Mouse (Mus musculus) layer of hippocampus, adult 9-11 months (tissue): ENCODE measurements at regions not wholly inside any gene's neighbourhood (a gene's known extent, or its start where the extent isn't known, plus 50 kb on each side); places are given as distances from the start of the nearest gene placed in this dataset.
"Not testable (repeated sequence)": the region's sequence is repeated elsewhere in the genome, so short reads cannot be mapped to it uniquely, and the experiment has no call there.

Source experiments
- DNase-seq: peaks from one replicate; pipeline ENCODE4 v3.0.0; 2022

DNA sequence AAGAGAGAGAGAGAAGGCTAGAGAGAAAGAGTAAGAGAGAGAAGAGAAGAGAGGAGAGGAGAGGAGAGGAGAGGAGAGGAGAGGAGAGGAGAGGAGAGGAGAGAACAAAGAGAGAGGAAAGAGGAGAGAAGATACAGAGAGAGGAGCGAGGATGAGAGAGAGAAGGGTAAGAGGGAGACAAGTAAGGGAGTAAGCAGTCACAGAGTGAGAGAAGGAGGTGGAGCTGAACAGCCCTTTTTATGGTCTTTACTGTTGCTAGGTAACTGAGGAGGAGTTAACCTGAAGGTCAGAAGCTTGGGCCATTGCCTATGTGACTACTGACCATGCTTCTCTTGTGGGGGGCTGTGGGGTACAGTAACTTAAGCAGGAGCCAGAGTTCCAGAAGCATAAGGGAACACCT is 430.2 kb downstream of the 1190002N15Rik start:
- not testable (repeated sequence) for DNase-seq

DNA sequence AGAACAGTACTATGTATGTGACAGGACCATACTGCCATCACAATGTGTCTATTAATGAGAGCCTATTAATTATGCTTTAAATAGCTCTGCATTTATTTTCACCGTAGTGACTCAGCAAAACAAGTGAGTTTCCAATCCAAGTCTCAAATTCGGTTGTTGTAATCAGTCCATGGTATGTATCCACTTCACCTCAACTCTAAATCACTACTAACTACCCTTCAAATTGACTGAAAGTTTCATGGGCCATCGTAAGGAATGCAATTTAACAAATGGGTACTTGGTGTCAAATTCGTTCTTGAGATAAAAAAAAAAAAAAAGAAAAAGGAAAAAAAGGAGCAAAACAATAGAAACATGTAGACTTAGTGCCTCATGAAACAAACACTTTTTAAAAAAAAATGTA is 433.2 kb downstream of the 1190002N15Rik start:
- DNase-seq: no peak

DNA sequence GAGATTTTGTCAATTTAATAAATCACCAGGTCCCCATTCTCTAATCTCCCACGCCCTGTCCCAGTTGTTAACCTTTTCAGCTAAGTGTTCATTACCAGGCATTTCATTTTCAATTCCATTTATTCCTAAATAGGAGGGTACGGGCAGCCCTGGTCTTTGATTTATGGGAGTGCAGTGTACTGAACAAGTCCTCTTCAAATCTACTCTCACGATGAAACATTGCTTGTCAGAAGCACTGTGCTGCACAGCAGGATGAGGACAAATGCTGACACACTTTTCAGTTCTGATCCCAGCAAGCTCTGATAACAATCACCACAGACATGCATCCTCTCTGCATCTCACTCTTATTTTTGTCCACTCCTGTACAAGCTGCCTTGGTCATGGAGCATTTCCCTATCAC is 435.9 kb downstream of the 1190002N15Rik start:
- no peak for DNase-seq

DNA sequence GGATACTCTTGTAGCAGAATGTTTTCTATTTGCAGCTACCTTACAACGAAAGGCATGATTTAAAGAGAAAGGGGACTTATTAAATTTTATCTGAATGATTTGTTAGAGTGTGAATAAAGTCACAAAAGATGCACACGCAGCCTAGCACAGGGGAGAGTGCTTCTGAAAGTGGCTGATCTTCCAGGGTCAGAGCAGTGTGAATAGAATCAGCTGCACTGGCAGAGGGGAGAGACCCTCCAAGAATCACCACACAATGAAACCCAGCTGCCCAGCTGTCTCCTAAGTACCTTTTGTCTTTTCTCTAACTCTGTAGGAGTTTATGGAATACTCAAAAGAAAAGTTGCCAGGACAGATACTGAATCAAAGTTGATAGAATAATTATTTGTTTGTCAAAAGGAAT is 443.1 kb downstream of the 1190002N15Rik start:
- no peak for DNase-seq

DNA sequence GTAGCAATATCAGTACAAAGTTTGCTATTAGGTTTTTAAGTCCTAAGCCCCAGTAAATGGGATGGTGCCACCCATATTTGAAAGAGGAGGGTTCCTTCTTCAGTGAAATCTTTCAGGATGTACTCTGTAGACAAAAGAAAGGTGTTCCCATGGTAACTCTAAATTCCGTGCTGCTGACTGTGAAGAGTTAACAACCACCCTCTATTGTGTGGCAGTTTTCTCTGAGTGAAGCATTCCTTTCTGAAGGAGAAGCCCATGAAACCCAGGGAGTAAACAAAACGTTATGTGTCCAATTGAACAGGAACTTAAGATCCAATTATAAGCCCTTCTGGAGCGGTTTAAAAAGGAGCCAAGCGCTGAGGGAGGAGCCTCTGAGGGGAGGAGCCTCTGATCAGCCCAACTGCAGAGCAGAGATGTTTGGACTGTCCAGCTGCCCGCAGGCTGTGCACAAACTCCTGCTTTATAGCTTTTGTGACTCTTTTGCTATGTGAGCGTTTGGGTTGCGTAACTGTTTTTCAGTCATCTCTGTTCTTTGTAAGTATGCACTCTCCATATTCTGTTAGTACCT is 446.1 kb downstream of the 1190002N15Rik start:
- no peak for DNase-seq

DNA sequence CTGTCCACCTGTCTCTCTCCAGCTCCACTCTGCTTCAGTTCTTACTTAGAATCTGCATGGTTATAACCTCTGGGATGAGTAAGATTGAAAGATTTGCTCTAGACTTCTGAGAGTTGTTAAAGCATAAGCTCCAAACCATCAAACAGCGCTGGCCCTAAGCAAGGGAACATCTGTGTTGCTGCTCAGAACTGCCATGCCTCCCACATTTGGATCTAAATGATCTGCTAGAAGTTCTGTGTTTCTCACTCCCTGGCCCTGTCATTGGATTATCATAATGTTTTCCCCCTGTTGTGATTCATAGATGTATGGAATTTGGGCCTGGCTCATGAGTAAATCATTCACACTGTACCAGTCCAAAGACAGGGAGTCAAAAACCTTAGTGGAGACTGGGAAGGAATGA is 448.1 kb downstream of the 1190002N15Rik start:
- DNase-seq: no peak

DNA sequence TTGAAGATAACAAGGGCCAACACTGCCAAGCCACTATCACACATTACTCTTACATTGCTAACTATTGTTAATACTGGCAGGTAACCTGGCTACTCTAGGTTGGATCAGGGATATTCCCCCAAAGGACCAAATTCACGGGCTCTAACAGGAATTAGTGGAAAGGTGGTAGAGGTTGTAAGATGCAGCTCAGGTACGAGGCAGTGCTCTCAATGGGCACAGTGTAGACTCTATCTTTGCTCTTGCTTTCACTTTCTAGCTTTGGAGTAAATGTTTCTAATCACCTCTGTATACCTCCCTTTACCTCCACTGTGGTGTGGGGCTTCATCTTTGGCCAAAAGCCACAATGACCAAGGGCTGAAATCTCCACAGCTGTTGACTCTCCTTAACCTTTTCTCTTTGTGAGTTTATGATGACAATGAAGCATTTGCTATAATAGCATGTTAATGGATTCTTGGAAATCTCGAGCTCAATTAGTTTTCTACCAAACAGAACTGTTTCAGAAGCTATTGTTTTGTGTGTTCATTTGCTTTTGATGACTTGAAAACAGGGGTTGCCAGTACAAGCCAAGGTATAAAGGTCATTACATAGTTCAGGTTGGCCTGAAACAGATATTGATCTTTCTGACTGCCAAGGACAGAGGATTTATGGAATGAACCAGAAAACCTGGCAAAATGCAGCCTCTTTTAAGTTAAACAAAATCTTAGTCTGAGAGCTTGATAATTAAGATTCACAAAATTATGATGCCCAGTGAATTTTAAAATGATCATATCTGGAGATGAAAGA is 454.1 kb downstream of the 1190002N15Rik start:
- DNase-seq: no peak

DNA sequence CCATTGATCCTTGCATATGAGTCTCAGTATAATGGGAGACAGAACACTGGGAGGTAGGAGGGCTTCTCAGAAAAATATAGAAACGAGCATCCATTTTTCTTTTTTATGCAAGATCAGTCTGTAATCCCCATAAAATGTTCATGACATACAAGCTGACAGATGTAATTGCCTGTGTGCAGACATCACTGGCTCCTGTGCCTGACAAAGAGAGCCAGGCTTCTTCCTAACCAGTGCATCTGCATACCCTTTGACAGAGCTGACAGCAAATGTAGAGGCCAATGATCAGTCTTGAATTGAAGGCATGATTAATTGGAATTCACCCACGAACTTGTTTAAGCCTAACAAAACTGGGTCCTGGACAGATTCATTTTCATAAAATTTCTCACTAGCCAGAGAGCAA is 463.0 kb downstream of the 1190002N15Rik start:
- DNase-seq: no peak

DNA sequence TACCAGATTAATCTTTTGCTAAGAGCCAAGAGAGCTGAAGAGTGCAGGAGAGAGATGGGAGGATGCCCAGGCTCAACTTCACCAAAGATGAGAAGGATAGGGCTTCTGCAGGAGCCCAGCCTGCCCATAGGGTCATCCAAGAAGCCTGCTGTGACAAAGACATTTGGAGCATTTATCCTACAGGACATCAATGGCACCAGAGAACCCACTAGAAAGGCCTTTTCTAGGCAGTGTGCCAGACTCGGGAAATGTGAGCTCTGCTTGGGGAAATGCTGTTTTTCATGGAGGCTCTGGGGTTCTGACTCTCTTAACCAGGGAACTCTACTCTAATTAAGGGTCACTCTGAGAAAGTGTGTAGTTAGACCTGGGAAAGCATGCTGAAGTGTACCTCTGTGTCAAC is 470.8 kb downstream of the 1190002N15Rik start:
- DNase-seq: no peak

DNA sequence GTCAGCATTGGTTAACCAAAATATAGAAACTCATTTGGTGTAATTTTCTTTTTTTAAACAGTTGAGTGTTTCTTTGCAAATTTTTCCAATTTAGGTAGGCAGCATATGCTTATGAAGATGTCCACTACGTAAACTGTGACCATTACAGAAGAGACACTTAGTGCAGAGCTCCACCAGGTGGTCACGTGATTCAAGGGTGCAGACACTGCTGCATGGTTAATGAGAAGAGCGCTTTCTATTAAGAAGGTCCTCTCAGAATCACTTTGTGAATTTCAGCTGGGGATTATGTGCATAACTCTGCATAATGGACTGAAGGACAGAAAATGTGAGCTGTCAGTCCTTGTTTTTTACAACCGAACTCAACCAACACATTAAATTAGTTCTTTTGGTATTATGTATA is 484.7 kb downstream of the 1190002N15Rik start:
- DNase-seq: no peak

DNA sequence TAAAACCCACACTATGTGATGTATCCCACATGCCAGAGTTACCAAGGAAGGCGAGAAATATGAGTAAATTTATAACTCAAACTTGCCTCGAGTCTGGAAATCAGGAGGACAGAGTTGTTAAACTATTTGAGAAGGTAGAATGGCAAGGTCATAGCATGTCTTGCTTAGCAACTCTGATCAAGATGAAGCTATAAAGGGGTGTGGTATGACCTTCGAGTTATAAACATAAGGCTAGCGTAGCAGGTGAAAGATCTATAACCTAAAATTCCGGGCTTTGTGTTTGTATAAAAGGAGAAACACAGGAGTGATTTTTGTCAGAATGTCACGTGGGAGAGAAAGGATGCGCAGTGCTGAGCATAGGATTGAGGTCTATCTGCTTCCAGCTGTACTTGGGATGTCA is 490.0 kb downstream of the 1190002N15Rik start:
- no peak for DNase-seq

DNA sequence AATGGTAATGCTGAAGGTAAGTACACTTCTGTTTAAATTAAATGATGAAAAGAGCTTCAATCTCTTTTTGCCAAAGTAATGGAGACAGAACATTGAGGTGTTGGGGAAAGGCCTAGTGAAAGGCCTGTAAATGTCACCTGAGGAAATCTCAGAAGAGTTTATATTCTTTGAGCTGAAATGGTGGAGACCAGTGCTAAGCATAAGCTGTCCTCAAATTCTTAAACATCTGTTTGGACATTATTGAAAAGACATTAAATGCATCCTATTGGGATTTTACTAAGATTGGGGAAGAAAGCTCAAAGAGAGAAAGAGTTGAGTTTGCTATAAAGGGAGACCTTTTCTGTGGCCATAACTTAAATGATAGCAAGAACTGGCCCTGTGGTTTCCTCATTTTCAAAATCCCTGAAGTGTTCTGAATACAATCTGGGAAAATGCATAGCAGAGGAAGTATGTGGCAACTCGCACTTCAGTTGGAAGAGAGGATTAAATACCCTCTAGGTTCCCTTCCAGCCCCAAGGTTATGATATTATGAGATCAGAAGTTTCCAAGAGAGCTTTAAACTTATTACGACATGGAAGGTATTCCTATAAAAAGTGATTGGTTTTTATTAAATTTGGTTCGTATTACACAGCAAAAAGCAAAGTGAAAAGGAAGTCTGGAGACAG is 492.3 kb downstream of the 1190002N15Rik start:
- no peak for DNase-seq

DNA sequence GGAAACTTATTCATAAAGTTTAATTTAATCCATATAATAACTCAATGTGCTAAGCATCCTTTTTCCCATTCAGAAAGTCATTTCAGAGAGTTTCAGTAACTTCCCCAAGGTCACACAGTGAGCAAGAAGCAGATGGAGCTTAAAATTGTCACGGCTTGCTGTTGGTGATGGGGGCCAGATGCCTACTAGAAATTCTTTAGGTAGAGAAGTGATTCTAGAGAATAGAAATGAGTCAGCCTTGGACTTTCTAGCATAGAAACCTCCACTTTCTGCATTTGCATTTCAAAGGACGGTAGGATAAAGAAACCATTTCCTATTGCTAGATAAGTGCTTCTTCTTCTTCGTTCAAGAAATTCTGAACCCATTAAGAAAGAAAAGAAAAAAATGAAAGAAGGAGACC is 514.1 kb downstream of the 1190002N15Rik start:
- DNase-seq: no peak

DNA sequence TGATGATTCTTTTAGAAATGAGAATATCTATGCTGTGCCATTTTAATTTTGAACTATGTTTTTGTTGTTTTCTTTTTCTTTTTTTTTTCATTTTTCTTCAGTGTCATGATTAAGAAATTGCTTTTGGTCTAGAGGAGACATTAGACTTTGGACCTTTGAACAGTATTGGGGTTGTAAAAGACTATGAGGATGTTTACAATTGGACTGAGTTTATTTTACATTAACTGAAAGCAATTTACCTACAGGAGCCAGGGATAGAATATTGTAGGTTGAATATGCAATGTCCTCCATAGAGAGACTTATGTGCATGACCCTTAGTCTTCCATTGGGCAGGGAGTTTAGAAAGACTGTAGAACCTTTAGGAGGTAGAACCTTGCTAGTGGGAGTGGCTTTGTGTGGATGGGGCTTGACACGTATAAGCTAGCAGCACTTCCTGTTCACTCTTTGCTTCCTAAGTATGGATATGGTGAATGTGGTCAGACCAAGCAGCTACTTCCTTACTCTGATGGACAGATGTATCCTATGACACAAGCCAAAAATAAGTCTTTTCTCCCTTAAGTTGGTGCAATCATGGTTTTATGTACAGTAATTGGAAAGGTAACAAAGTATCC is 516.5 kb downstream of the 1190002N15Rik start:
- no peak for DNase-seq

DNA sequence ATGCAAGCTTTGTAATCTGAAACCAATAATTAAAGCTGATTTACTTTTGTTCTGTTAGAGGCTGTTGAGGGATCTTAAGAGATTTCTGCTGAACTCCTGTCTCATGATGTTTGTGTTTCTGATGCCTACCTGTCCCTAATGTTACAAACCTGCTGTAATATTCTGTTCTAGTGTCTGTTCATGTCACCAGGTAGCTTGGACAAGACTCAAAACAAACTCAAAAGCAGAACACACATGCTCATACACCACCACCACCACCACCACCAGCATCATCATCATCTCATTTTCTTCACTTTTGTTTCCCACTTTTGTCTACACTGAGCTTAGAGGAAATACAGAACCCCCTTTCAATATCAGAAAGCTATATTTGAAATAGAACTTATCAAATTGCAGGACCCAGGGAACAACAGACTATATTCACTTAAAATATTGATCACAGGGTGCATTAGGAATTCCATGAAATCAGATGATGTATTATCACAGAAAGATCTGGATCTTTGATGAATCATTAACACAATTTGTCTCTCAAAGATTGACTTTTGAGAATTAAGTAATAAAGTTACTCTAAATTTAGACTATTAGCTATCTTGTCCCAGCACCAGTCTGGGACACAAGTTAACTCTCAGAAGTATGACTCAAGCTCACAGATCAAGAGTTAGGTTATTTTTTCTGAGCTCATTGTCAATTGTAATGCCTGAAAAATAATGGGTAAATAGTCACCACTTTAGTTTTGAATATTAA is 521.0 kb downstream of the 1190002N15Rik start:
- no peak for DNase-seq

DNA sequence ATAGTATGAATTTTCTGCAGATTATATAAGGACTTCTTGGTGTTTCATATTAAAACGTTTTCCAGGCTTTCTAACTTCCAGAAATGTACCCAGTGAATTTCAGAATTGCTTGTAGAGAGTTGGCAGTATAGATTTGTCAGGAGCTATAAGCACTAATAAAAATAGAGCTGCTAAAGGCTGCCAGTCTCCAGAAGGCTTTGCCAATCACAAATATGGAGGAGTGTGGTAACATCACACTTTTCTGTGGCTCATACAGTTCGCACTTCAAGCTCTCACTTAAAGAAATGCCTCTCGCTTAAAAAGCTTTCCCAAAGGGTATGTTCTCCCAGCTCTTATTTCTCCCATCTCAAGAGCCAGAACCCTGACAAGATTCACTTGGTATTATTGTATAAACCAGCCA is 545.7 kb downstream of the 1190002N15Rik start:
- no peak for DNase-seq

DNA sequence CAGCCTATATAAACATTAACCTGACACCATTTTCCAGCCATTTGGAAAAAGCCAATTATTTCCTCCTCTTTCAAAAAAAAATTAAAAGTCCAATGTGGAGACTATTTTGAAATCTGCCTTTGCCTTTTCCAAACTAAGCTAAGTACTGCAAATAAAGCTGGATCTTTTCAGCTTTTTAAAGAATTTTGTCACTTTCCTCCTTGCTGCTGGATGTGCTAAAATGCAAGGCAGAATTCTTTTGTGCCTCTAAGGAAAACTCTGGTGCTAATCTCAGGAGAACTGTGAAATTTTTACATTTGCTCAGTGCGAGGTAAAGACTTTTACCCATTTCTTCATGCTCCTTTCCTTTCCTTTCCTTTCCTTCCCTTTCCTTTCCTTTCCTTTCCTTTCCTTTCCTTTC is 546.7 kb downstream of the 1190002N15Rik start:
- DNase-seq: no peak

DNA sequence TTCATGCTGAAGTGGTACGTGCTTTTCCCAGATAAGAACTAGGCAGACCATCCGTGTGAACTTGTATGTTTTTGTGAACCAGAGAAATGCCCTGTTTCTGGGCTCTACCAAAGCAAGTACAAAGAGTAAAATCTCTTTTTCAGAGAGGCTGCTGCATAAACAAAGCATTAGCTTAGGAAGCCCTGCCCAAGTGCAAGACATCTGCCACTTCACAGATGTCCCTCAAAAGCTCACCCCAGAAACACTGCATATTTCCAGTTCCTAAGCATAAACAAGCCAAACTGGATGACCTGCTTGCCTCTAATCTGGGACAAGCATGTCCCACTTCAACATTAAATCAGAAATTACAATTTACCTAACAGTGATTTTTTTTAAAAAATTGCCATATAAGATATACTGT is 556.7 kb downstream of the 1190002N15Rik start:
- no peak for DNase-seq

DNA sequence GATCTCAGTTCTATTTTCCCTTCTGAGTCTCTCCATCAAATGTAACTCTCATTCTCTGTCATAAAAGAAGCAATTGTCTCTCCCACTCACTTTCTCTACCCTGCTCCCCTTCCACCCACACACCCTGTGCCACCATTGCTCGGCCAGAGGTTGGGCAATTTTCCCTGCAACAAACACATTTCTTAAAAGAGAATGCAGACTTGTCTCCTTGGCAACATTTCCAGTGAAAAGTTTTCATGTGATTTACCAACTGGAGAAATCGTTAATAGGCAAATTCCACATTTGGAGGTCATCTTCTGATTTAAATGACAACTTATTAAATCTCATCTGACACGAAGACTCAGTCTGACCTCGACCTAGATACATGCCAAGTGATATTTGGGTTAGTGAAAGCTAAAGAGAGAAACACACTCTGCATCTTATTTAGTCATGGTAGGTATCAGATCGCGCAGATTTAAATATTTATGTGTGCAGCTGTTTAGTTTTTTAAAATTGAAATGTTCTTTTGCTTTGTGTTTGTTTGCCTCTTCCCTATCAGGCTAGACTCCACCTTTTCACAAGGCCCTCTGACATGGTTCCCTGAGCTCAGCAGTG is 568.1 kb downstream of the 1190002N15Rik start:
- no peak for DNase-seq

DNA sequence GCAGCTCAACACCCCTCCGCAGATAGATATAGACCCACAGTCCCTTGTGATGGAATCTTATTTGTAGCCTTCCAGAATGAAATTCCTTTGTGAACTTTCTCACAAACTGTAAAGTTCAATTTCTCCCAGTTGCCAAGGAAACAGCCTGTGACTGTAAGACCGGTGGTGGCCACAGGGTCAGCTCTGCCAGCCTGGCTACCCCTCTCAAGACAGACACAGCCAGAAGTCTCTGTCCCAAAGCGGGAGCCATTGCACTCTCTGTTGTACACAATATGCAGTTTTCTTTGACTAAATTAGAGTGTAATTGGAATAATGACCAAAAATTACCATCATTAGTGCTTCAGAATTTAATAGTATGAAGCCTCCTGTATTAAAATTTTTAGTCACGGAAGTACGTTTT is 568.8 kb downstream of the 1190002N15Rik start:
- no peak for DNase-seq

DNA sequence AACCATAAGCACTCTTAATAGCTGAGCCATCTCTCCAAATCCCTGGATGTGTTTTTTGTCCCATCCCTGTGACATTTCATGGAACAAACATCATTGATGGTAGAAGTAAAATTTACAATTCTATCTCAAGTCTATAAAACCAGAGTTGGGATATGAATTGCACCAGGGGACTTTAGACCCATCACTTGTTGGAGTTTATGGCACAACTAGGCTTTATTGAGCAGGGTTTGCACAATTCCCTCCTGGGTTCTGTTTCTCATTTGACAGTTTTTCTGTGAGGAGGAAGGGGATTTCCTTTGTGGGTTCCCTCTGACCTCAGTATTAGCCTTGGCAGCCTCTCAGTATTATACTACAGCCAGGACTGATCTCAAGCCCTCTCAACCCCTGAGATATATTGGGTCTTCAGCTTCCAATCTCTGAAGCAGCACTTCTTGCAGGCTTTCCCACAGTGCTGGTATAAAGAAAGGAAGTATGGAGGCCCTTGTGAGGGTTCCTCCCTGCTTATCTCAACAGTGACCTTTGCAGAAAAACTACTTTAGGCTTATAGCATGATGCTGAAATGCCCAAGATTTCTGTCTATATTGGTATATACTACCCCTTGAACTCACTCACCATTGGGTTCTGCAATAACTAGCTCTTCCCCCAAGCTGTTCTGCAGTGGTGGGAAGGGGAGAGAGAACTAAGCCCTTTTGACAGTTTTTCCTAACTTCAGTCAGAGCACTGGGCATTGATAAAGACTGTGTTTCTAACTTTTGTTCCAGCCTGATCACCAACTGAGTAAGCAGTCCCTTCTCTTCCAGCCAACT is 582.4 kb downstream of the 1190002N15Rik start:
- no peak for DNase-seq

DNA sequence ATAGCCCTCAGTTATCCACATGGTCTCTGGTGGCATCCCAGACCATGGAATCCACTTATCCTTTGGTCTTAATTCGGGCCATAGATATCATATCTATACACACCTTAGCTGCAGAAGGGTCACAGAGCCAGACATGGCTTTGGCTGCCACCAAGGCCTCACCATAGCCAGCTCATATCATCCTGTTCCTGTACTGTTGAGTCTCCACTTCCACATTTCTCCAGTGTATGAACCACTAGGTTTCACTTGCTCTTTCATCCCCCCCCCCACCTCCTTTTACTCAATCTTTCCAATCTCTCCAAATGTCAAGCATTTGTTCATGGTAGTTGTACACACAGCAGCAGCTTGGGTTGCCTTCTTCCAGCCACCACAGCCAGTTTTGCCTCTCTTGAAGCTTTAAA is 589.2 kb downstream of the 1190002N15Rik start:
- no peak for DNase-seq
